Mouse (Mus musculus) right cerebral cortex, postnatal 25 days (tissue): ENCODE data around the gene Atf7ip2.
"Not testable (repeated sequence)": the region's sequence is repeated elsewhere in the genome, so short reads cannot be mapped to it uniquely, and the experiment has no call there.

Experiments
- DNase-seq: peaks from one replicate; pipeline ENCODE4 v3.0.0; 2022

Atf7ip2 gene

DNA sequence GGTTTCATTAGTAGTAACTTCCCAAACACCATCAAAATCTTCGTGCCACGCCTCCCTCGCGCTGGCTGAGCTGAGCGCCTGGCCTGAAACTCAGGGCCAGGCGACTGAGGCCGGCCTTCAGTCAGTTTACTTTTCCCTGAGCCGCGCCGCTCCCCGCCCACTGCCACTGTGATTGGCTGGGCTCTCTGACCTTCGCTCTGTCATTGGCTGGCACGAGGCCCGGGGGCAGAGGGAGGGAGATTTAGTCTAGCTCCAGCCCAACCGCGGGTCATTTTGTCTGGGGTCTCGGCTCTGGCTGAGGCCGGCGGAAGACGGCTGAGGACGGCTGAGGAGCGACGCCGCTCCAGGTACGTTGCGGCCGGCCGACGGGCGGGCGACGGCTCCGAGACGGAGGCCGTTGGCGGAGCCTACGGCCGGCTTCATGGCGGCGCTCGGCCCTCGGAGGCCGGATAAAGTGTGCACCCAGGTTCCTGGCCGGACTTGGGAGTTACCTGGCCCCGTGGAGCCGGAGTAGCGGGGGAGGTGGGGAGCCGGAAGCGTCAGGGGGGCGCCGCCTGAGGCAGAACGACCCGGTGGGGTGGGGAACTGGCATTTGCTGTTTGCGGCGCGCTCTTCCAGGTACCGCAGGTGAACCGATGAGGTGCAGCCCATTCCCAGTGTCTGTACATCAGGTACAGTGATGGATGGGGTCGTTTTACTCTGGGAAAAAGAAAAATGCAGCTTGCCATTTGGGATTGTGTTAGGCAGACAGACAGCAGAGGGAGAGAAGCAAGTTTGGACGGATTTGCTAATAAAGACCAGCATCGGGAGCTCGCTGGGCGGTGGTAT lies at the start of gene Atf7ip2:
Gene Atf7ip2, plus strand, starts transcription at position 34 of the 828 bp plus-strand sequence.
- DNase-seq, result peak; percentile 68

DNA sequence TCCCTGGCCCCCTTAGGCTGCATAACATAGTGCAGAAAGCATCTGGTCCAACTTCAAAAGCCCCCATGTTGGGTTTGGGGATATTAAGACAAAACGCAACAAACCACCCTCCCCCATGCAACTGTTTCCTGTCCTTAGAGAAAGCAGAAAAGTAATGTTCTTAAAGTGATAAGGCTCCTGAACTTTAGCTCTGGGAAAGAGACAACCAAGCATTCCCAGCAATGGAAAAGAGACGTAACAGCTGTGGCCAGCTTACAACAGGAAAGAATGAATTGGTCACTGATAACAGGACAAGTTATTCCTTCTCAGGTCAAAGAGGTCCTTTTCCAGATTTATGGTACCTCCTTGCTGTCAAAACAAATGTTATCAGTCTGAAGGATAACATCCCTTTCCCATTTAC lies 49.3 kb upstream of the Atf7ip2 start:
- no peak for DNase-seq

DNA sequence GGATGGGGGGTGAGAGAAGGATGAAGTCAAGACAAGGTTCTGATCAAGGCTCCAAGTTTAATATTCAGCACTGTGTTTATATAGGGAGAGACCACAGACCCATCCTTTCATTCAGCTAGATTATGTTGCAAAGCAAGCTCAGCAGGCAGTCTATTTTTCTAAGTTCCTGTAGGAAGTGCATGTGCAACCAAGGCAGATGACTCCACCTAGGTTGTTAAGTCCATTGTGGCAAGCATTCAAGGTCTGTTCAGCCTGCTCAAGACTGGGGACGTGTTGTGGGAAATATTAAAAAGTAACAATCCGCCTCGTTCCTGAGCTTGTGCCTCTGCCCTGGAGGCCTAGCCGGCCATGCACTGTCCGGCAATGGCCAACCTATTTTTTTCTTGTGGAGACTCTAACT lies 45.1 kb upstream of the Atf7ip2 start:
- DNase-seq, result no peak

DNA sequence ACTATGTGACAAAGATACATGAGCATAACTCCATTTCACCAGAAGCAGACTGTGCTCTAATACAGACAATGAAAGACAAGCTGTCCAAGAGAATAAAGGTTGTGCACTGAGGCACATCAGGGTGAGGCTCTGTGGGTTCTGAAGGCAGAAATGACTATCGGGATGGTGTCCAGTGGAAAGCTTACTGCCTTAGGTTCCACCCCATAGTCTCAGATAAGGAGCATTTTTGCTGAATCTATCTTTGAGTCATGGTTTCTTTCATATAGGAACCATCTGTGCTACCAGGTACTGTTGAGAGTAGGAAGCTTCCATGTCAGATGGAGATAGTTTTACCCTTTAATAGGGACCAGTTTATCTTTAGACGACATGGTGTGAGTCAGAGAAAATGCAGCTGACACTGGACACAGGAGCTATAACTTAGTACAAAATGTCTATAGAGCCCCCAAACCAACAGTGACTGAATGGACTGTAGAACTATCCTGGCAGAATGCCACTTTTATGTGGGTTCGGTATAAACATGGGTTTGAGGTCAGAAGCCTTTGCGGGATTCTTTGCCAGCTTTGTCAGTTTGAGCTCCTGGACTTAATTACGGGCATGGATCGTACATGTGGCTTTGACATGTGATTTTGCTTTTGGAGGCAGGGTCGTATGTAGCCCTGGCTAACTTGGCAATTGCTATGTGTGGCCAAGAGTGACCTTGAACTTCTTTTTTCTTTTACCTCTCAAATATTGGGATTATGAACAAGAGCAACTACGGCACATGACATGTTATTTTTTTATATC lies 23.2 kb upstream of the Atf7ip2 start:
- no peak for DNase-seq

DNA sequence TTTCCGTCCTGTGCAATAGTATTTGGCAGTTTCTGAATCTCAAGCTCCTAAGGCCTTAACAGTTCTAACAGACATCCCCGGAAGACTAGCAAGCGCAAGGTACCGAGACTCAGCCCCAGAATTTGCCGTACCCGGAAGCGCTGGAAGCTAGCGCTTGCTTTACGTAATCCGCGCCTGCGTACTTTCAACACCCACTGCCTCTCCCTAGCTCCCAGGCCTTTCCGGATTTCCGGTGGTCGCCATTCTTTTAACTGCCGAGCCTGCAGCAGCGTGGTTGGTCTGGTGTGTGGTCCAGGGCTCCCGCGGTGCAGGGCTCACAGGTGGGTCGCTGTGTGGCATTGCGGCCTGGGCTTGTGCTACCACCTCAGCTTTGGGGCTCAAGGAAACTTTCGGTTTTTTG lies 22.5 kb upstream of the Atf7ip2 start, which contains the start of gene Rpl39l:
Gene Rpl39l, plus strand, starts transcription at position 222 of the 400 bp plus-strand sequence.
- DNase-seq, result no peak

DNA sequence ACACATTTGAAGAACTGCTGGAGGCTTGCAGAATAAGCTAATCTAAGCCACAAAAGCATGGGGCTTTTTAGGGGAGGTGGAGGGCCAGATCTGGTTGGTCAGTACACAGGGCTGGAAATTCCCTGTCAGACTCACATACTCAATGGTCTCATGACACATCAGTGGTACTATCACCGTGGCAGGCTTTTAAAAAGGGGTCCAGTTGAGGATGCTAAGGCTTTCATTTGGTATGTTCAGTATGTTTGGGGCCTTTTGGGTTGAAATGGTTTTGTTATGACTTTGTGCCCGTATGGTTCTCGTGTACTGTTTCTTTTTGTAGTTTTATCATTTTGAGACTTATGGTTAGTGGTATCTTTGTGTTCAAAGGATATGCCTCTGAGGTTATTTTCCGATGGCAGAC lies 21.2 kb upstream of the Atf7ip2 start:
- no peak for DNase-seq

DNA sequence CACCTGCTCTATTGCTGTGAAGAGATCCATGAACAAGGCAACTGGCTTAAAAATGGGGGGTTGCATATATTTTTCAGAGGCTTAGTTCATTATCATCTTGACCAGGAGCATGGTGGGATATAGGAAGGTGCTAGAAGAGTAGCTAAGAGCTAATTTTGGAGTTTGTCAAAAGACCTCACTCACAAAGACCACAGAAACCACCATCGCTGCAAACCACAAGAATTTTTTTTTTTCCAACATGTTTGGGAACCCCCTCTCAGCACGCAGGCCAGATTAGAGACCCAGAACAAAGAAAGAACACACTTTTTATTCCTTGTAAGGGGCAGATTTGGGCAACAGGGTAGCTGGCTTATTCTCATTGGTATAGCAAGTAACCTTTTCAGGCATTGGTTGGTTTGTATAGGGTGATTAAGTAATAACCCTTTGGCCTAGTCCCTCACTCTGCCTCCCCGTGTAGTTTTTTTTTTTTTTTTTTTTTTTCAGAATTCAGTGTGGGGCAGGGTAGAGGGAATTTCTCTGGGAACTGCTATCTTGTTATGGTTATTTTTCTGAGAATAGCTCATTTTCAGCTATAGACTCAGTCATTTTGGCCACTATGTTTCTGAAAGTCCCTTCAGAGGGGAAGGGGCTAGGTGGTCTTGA lies 20.2 kb upstream of the Atf7ip2 start:
- no peak for DNase-seq

DNA sequence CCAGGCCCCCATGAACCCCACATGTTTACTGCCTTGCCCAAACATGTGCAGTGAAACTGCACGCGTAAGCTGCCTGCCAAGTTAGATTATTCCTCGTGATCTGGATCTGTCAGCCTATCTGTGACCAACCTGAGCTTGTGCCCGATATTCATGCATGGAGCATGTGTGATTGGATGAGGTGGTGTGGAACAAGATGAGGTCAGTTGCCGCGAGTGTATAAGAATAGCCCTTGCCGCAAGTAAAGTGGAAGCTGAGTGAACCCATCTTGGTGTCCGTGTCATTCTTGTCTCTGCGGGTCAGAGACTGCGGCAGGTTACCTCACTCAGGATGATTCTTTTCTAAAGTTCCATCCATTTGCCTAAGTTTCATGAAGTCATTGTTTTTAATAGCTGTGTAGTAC lies 5.1 kb upstream of the Atf7ip2 start:
- not testable (repeated sequence) for DNase-seq

DNA sequence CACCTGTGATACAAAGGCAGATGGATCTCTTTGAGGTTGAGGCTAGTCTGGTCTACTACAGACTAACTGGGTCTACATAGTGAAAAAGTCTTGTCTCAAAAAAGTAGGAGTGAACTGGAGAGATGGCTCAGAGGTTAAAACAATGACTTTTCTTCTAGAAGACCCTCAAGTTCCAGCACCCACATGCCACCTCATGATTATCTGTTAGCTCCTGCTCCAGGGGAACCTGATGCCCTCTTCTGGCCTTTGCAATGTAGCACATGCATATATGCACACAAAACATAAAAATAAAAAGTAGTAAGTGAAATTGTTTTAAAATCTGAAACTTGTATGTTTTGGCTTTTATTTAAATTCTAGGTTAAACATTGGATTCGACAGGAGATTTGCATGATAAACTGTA lies 16.3 kb downstream of the Atf7ip2 start:
- DNase-seq, result no peak

DNA sequence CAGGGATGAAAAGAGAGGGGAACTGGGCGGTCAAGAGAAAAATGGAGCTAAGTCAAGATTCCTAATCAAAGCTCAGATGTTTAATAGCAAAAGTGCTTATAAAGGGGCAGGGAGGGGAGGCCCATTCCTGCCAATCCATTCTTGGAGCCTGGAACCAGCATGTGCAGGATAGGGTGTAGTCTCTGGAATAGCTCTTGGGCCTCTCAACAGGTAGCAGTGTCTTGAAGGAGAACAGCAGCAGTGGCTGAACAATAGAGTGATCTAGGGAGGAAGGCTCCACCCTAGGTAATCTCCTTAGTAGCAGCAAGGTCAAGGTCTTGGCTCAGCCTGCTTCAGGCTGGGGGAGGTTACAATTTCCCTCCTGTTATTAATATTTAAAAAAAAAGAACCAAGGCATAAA lies 23.9 kb downstream of the Atf7ip2 start:
- not testable (repeated sequence) for DNase-seq

DNA sequence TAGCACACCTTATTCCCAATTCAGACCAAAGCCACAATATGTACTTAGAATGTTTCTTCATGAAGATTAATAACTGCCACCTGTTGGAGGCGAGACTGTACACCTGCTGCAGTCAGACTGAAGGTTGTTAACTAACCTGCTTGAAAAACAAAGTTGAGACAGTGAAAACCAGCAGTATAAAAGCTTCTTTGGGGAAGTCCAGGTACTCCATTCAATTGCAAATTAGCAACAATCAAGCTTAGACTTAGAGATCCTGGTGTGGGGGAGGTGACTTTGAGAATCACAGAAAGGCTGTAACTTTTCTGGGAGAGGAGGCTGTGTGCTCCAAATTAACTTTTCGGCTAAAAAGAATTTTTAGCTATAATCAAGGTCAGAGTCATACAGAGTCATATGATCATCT lies 24.5 kb downstream of the Atf7ip2 start:
- not testable (repeated sequence) for DNase-seq

DNA sequence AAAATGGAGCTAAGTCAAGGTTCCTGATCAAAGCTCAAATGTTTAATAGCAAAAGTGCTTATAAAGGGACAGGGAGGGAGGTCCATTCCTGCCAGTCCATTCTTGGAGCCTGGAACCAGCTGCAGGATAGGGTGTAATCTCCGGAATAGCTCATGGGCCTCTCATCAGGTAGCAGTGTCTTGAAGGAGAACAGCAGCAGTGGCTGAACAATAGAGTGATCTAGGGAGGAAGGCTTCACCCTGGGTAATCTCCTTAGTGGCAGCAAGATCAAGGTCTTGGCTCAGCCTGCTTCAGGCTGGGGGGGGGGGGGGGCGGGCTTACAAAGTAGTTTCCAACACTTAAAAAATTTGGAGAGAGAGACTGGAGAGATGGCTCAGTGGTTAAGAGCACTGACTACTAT lies 34.8 kb downstream of the Atf7ip2 start:
- no peak for DNase-seq

DNA sequence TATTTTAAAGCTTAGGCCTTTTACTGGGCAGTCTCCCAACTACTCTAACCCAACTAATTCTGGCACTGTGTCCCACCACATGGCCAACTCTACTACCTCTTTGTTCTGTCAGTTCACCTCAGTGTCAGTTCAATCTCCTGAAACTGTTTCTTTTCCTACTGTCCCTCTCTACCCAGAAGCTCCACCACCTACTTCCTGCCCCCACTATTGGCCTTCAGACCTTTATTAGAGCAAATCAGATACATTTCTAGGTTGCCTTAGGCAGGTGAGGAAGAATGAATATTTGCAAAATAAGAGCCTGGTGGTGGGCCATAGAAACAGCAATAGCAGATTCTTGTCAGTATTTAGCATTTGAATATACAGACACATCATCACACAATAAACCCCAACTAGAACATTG lies 44.1 kb downstream of the Atf7ip2 start:
- DNase-seq, result no peak

DNA sequence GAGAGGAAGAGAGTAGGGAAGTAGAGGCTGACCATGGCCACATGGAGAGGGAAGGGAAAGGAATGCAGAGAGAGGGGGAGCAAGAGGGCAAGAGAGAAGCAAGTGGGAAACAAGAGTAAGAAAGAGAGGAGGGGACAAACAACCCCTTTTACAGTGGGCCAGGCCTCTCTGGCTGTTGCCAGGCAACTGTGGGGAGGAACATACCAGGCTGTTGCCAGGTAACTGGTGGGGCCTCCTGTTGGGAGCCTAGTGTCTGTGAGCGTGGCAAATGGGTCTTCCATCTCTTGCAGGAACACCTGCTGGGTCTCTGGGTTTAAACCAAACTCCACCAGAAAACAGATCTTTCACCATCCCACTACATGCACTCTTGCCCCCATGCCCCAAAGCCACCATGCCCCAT lies 61.5 kb downstream of the Atf7ip2 start:
- no peak for DNase-seq

DNA sequence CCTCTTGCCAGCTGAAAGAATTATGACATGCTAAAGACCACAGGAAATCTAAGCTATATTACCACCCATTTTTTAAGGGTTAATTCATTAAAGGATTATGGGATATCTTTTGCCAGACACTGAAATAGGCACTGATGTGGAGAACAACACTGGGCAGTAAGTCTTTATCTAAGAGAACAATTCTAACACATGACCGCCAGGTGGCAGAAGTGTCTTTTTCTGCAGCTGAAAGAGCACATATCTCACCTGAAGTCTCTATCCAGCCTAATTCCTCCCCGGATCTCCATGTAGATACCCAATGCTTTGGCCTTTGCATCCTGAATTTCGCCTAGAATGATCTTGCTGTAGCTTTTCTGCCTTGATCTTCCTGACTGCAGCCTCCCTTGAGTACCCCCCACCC lies 79.7 kb downstream of the Atf7ip2 start:
- no peak for DNase-seq

DNA sequence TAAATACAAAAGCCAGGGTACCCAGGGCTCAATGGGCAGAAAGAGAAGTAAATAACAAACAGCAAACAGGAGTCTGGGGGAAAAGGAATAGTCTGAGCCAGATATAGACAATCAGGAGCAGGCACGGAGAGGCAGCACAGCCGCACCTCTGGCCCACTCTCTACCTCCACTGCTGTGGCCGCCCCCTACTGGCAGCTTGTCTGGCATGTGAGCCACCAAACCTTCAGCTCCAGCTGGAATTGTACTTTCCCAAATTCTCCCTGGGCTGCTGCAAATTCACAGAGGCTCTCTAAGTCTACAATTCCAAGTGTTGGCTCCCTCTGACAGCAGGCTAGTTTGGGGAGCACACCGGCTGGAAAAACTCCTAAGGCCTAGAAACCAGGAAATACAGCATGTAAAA lies 82.0 kb downstream of the Atf7ip2 start:
- DNase-seq, result no peak

DNA sequence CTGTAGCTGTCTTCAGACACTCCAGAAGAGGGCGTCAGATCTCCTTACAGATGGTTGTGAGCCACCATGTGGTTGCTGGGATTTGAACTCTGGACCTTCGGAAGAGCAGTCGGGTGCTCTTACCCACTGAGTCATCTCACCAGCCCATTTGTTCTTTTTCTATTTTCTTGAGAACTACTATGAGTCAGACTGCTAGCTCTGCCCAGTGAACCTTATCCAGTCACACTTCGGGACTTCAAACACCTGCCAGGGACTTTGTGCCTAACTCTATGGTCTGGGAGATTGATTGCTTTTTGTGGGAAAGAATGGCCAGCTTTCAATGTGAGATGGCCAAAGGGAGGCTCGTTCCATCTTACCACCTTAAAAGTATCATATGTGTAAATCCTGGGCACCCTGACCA lies 84.3 kb downstream of the Atf7ip2 start:
- DNase-seq, result not testable (repeated sequence)

DNA sequence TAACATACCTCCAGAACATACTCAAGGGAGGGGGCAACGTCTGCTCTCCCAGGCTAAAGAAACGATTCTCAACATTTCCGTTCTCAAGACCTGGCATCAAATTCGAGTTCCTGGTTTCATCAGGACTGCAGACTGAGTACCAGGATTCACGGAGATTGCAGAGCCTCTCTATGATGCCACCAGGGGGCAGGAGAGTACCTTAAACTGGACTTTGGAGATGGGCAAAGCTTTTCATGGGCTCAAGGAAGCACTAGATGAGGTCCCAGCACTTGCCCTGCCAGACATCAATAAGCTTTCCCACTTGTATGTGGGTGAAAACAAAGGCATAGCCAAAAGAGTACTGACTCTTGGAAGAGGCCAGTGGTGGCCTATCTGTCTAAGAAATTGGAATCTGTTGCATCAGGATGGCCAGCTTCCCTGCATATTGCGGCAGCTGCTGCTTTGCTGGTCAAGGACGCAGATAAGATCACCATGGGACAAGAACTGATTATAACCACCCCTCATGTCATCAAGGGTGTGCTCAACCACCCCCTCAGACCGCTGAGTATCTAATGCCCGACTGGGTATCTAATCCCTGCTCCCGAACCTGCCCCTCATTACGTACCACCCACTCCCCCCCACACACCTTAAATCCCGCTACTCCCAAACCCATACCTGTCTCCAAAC lies 87.9 kb downstream of the Atf7ip2 start:
- peak; percentile 74 for DNase-seq

DNA sequence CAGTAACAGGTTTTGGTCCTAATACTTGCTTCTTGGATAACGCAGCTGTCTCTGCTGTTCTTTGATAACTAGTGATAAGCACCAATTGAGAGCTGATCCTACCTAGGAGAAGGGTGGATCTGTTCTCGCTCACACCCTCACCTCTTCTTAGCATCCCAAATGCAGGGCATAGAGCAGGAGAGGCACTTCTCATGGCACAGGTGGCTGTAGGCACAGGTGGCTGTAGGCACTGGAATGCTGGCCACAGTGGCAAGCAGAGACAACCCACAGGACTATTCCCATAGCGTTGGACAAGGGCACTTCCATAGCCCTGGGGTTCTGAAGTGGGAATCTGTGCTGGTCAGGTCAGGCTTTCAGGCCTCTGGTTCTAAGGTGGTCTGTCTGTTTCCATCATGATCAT lies 89.4 kb downstream of the Atf7ip2 start:
- DNase-seq, result no peak

DNA sequence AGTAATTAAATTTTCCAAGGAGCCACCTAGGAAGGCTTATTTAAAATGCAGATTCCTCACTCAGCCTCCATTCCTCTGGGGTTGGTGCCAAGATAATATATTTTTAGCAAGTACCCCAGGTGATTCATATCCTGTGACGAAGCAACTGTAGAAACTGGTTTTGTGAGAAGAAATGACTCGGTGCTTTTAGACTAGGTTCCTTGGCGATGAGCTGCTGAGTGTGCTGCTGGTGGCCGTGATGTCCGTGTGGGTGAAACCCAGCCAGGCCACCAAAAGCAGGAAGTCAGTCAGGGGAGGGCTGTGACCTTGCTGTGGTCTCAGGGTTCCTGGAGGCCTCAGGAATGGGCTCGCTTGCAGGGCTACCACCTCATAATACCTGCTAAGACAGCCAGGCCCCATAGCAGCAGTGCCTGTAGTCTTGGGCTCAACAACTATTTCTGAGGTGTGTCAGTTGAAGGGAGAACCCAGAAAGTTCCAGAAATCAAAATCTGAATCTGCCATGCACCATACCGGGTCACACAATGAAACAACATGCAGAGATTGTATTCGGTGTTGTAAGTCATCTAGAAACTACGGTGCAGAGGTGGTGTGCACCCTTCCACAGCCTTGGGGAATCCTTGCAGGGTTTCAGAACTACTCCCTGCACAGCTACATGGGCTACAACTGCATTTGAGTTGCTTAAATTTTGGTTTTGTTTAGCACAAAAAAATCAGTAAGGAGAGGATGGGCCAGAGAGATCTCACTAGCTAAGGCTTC lies 94.2 kb downstream of the Atf7ip2 start:
- peak; percentile 31 for DNase-seq

DNA sequence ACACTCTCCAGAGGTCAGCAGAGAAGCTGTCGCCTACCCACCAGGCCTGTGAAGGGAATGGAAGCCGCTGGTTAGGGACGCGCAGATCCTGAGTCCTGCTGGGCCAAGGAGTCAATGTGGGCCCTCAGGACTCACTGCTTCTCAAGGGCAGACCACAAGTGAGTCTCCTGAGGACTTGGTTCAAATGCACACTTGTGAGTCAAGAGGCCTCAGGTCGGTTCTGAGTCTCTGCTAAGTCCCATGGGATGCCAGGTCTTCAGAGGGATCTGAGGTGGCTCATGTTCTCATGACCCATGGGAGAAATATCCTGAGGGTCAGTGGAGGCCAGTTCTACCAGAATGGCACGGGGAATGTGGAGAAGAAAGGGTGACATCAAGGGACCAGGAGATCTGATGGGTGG lies 95.6 kb downstream of the Atf7ip2 start:
- no peak for DNase-seq
